In genomic region chr16:63745465-63745864, GRCm38 (mm10) we compare ENCODE assay signal across 18 mouse cellular contexts.
DNase-seq lines count a peak whose midpoint lies in the region; ATAC-seq and TF ChIP-seq lines count a peak whose summit lies in the region.
"Had no signal": no experiment of that assay in that cellular context is flagged by ENCODE, and none has a peak within 500 bp of the region (broad histone marks: within the 10 kb centered on the region; RNA-seq: fewer than 3 reads in every experiment).

No protein-coding gene starts in this region.

- no peak overlapping the region for H3K9ac ChIP-seq in forebrain, embryonic 13.5 days
- H3K9ac ChIP-seq in forebrain, embryonic 14.5 days (ENCODE audit: low read length) = no peak overlapping the region
- no peak overlapping the region for H3K9ac ChIP-seq in midbrain, embryonic 14.5 days (replicated peaks; ENCODE audit: low read length)
- H3K9ac ChIP-seq: limb, embryonic 15.5 days had no signal

- DNase-seq in forebrain, embryonic 10.5 days (ENCODE audit: extremely low spot score, low spot score) = no peak
- DNase-seq in brain, embryonic 14.5 days (ENCODE audit: low read depth) = peak; percentile 84
- DNase-seq in forebrain, embryonic 14.5 days (ENCODE audit: low spot score) = peak; percentile 72
- peak; percentile 57 for DNase-seq in midbrain, embryonic 14.5 days
- no peak for DNase-seq in frontal cortex, adult 2 months (ENCODE audit: extremely low spot score in 1 of 2, low spot score in 1 of 2)
- no peak for DNase-seq in spleen, adult 18-20 months
- DNase-seq in right cerebral cortex, adult 2 months (ENCODE audit: low spot score in 2 of 2) = no peak
- DNase-seq: cerebellum, adult 11-12 months; cerebellum, postnatal 36 days; gastrocnemius, postnatal 14 days; heart, postnatal 14 days; layer of hippocampus, postnatal 36 days; lung, postnatal 10 days; thymus, postnatal 25 days had no signal

- peaks cover 29% of the 10 kb centered on the region for H3K4me1 ChIP-seq in forebrain, embryonic 13.5 days
- H3K4me1 ChIP-seq in forebrain, embryonic 10.5 days = peaks cover 56% of the 10 kb centered on the region
- peaks cover 24% of the 10 kb centered on the region for H3K4me1 ChIP-seq in forebrain, embryonic 14.5 days (ENCODE audit: control insufficient read depth, insufficient read depth, low read length)
- H3K4me1 ChIP-seq in midbrain, embryonic 14.5 days (ENCODE audit: control insufficient read depth, insufficient read depth, low read length) = peaks cover 13% of the 10 kb centered on the region
- H3K4me1 ChIP-seq: heart, embryonic 10.5 days; limb, embryonic 15.5 days had no signal

- H3K4me2 ChIP-seq in forebrain, embryonic 13.5 days = 0 out of 2 replicates have a peak overlapping the region, but pooled peaks have one; percentile 8
- H3K4me2 ChIP-seq in forebrain, embryonic 14.5 days (ENCODE audit: low read length) = no peak overlapping the region
- H3K4me2 ChIP-seq in midbrain, embryonic 14.5 days (ENCODE audit: low read length) = no peak overlapping the region
- H3K4me2 ChIP-seq: limb, embryonic 15.5 days had no signal

- no peaks in the 10 kb centered on the region for H3K9me3 ChIP-seq in forebrain, embryonic 13.5 days (replicated peaks)
- H3K9me3 ChIP-seq in forebrain, embryonic 10.5 days = no peaks in the 10 kb centered on the region
- H3K9me3 ChIP-seq in forebrain, embryonic 14.5 days (replicated peaks; ENCODE audit: control insufficient read depth, low read length) = no peaks in the 10 kb centered on the region
- H3K9me3 ChIP-seq in midbrain, embryonic 14.5 days (ENCODE audit: control insufficient read depth, low read length) = no peaks in the 10 kb centered on the region
- H3K9me3 ChIP-seq: heart, embryonic 10.5 days; limb, embryonic 15.5 days had no signal

- no peak for TF ChIP-seq CTCF in brain, embryonic 14.5 days (IDR thresholded peaks at IDR 0.05; ENCODE audit: borderline replicate concordance, extremely low read depth, insufficient read depth, insufficient read length)

- 14% methylated on average over 5 of the region's 5 CpGs for WGBS in forebrain, embryonic 13.5 days
- WGBS in forebrain, embryonic 10.5 days = 36% methylated on average over 5 of the region's 5 CpGs
- 18% methylated on average over 5 of the region's 5 CpGs for WGBS in forebrain, embryonic 14.5 days
- WGBS in midbrain, embryonic 14.5 days = 22% methylated on average over 5 of the region's 5 CpGs

- no peak overlapping the region for H3K4me3 ChIP-seq in forebrain, embryonic 13.5 days
- H3K4me3 ChIP-seq in forebrain, embryonic 10.5 days = no peak overlapping the region
- H3K4me3 ChIP-seq in forebrain, embryonic 14.5 days (ENCODE audit: low read depth, low read length) = no peak overlapping the region
- no peak overlapping the region for H3K4me3 ChIP-seq in midbrain, embryonic 14.5 days (replicated peaks; ENCODE audit: low read depth, low read length)
- H3K4me3 ChIP-seq: heart, embryonic 10.5 days; limb, embryonic 15.5 days had no signal

- no peaks in the 10 kb centered on the region for H3K27me3 ChIP-seq in forebrain, embryonic 13.5 days
- no peaks in the 10 kb centered on the region for H3K27me3 ChIP-seq in forebrain, embryonic 10.5 days (ENCODE audit: poor library complexity, severe bottlenecking)
- H3K27me3 ChIP-seq in forebrain, embryonic 14.5 days (replicated peaks; ENCODE audit: control insufficient read depth, insufficient read depth, low read length) = no peaks in the 10 kb centered on the region
- H3K27me3 ChIP-seq in midbrain, embryonic 14.5 days (ENCODE audit: control insufficient read depth, insufficient read depth, low read length) = no peaks in the 10 kb centered on the region
- H3K27me3 ChIP-seq: CH12.LX; limb, embryonic 15.5 days had no signal

- H3K36me3 ChIP-seq in forebrain, embryonic 13.5 days (ENCODE audit: poor library complexity, severe bottlenecking) = no peaks in the 10 kb centered on the region
- H3K36me3 ChIP-seq in forebrain, embryonic 10.5 days (replicated peaks) = no peaks in the 10 kb centered on the region
- H3K36me3 ChIP-seq in forebrain, embryonic 14.5 days (ENCODE audit: control insufficient read depth, insufficient read depth, low read length) = no peaks in the 10 kb centered on the region
- no peaks in the 10 kb centered on the region for H3K36me3 ChIP-seq in midbrain, embryonic 14.5 days (ENCODE audit: control insufficient read depth, insufficient read depth, low read length)
- H3K36me3 ChIP-seq: heart, embryonic 10.5 days; limb, embryonic 15.5 days had no signal

- H3K27ac ChIP-seq in forebrain, embryonic 13.5 days = peak overlapping the region; percentile 52
- no peak overlapping the region for H3K27ac ChIP-seq in forebrain, embryonic 10.5 days
- H3K27ac ChIP-seq in forebrain, embryonic 14.5 days (ENCODE audit: low read depth, low read length) = peak overlapping the region; percentile 48; the same call in 1 of the 2 replicates
- peak overlapping the region; percentile 0; the same call in 1 of the 2 replicates for H3K27ac ChIP-seq in midbrain, embryonic 14.5 days (replicated peaks; ENCODE audit: low read depth, low read length)
- H3K27ac ChIP-seq: heart, embryonic 10.5 days; limb, embryonic 15.5 days had no signal

- ATAC-seq in forebrain, embryonic 13.5 days = no peak
- no peak for ATAC-seq in forebrain, embryonic 14.5 days
- no peak for ATAC-seq in midbrain, embryonic 14.5 days (ENCODE audit: low FRiP score, low TSS enrichment)

- no peak for TF ChIP-seq POLR2A in brain, embryonic 14.5 days (IDR thresholded peaks at IDR 0.05; ENCODE audit: borderline replicate concordance, extremely low read depth, insufficient read depth, insufficient read length, poor library complexity, severe bottlenecking)

Comparison
In these comparisons a context has a peak if more than half of its experiments do, and no peak if none do; other contexts are left out.
1. DNase-seq: peak in brain, embryonic 14.5 days (single experiment), forebrain, embryonic 14.5 days (single experiment) and midbrain, embryonic 14.5 days (single experiment); none in forebrain, embryonic 10.5 days (single experiment), frontal cortex, adult 2 months (0 of 2), spleen, adult 18-20 months (0 of 2) and right cerebral cortex, adult 2 months (0 of 2).